Mouse (Mus musculus): ENCODE results near the gene Chtf18. TPM values are rescaled to one million over a fixed set of nuclear protein-coding genes. Genes with fewer than 3 reads are reported as not detected.

Chtf18 gene
- polyA plus RNA-seq, 1 experiment = 36.7 TPM

DNA sequence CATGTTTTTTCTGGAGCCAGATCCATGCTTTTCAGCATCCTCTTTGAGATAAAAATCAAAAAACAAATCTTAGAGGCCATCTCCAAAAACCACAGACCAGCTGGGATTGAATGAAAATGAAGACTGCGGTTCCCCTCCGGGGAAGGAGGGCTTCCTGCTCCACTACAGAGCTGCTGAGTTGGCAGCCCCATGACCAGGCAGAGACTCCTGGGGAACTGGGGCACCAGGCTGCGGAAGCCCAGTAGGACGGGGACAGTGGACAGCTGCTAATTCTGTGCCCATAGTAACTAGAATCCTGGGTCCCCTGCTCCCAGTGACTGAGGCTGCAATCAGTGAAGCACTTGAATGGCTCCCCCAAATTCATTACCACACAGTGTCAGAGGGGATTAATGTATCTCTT is 45.6 kb downstream of the Chtf18 start:
- TF ChIP-seq CTCF (IDR thresholded peaks at IDR 0.05; ENCODE audit: borderline replicate concordance, control insufficient read depth, extremely low read depth, insufficient read depth, low read length, poor library complexity) (no peak), POLR2A (IDR thresholded peaks at IDR 0.05; ENCODE audit: control insufficient read depth, extremely low read depth, insufficient read depth, low read length, poor library complexity) (no peak)

DNA sequence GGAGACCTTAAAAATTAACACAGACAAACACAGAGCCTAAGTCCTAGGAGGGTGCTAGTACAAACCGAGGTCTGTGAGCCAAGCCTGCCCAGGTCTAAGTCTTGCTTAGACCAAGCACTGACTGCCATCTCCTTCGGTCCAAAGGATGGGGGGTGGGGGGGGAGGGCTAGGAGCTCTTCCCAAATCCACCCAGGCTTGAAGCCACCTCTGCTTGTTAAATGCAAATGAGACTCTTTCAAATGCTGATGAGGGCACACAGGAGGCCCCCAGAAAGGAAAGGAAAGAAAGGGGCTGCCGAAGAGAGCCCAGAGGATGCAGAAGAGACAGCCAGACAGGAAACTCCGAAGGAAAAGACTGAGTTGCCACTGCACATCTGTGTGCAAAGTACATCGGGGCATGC is 47.4 kb downstream of the Chtf18 start:
- Histone ChIP-seq H3K27me3 (ENCODE audit: control insufficient read depth, insufficient read depth, low read length) (no peaks in the 10 kb centered on the region), H3K4me3 (ENCODE audit: control insufficient read depth, insufficient read depth, low read length) (no peak overlapping the region), H3K4me1 (replicated peaks; ENCODE audit: control insufficient read depth, insufficient read depth, low read length) (no peaks in the 10 kb centered on the region), H3K27ac (ENCODE audit: control insufficient read depth, insufficient read depth, low read length) (no peak overlapping the region), H3K36me3 (ENCODE audit: control insufficient read depth, insufficient read depth, low read length) (no peaks in the 10 kb centered on the region)
- TF ChIP-seq CTCF (IDR thresholded peaks at IDR 0.05; ENCODE audit: borderline replicate concordance, control insufficient read depth, extremely low read depth, insufficient read depth, low read length, poor library complexity) (no peak), POLR2A (IDR thresholded peaks at IDR 0.05; ENCODE audit: control insufficient read depth, extremely low read depth, insufficient read depth, low read length, poor library complexity) (no peak)
- no peak for DNase-seq
- WGBS = 16% methylated on average over 5 of the region's 5 CpGs

More for the DNA sequence above, 45.6 kb downstream of the Chtf18 start:
- Histone ChIP-seq H3K4me1 (replicated peaks; ENCODE audit: control insufficient read depth, insufficient read depth, low read length) (no peaks in the 10 kb centered on the region), H3K27ac (ENCODE audit: control insufficient read depth, insufficient read depth, low read length) (no peak overlapping the region), H3K36me3 (ENCODE audit: control insufficient read depth, insufficient read depth, low read length) (no peaks in the 10 kb centered on the region), H3K4me3 (ENCODE audit: control insufficient read depth, insufficient read depth, low read length) (no peak overlapping the region), H3K27me3 (ENCODE audit: control insufficient read depth, insufficient read depth, low read length) (no peaks in the 10 kb centered on the region)
- no peak for DNase-seq
- WGBS = 37% methylated on average over 4 of the region's 4 CpGs

DNA sequence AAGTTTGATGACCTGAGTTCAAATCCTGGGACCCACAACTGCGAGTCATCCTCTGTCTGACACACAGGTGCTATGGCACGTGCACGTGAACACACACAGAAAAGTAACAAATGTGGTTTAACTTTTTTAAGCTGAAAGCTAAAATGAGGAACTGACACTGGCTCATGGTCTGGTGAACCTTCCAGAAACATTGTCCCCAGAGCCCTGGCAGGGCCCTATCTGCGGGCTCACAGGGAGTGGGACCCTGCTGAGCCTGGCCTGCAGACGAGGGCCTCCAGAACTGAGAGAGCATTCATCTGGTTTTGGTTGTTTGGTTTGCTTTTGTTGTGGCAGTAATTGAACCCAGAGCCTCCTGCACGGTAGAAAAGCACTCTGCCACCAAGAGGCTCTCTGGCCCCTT is 49.2 kb downstream of the Chtf18 start:
- Histone ChIP-seq H3K36me3 (ENCODE audit: control insufficient read depth, insufficient read depth, low read length) (no peaks in the 10 kb centered on the region), H3K27me3 (ENCODE audit: control insufficient read depth, insufficient read depth, low read length) (no peaks in the 10 kb centered on the region), H3K4me1 (replicated peaks; ENCODE audit: control insufficient read depth, insufficient read depth, low read length) (no peaks in the 10 kb centered on the region), H3K27ac (ENCODE audit: control insufficient read depth, insufficient read depth, low read length) (no peak overlapping the region), H3K4me3 (ENCODE audit: control insufficient read depth, insufficient read depth, low read length) (no peak overlapping the region)
- WGBS = 16% methylated on average over 6 of the region's 6 CpGs
- no peak for DNase-seq
- TF ChIP-seq POLR2A (IDR thresholded peaks at IDR 0.05; ENCODE audit: control insufficient read depth, extremely low read depth, insufficient read depth, low read length, poor library complexity) (no peak), CTCF (IDR thresholded peaks at IDR 0.05; ENCODE audit: borderline replicate concordance, control insufficient read depth, extremely low read depth, insufficient read depth, low read length, poor library complexity) (no peak)

DNA sequence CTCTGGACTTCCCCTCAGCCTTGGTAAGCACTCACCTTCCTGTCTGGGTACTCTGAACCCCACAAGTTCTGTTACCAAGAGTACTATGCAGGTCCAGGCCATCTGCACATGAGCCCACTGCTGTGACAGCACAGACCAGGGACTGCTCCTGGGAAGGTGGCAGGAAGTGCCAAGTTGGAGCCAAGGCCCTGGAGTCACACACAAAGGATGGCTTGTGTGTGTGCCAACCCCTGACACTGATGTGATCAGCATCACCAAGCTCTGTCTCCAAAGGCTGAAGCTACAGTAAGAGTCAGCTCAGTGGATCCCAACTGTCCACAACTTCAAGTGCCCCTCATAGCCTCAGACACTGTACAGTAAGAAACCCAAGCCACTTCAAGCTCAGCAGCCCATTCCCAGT is 54.2 kb downstream of the Chtf18 start:
- Histone ChIP-seq H3K27ac (ENCODE audit: control insufficient read depth, insufficient read depth, low read length) (no peak overlapping the region), H3K36me3 (ENCODE audit: control insufficient read depth, insufficient read depth, low read length) (no peaks in the 10 kb centered on the region), H3K27me3 (ENCODE audit: control insufficient read depth, insufficient read depth, low read length) (no peaks in the 10 kb centered on the region), H3K4me3 (ENCODE audit: control insufficient read depth, insufficient read depth, low read length) (no peak overlapping the region), H3K4me1 (replicated peaks; ENCODE audit: control insufficient read depth, insufficient read depth, low read length) (no peaks in the 10 kb centered on the region)
- DNase-seq = no peak
- TF ChIP-seq POLR2A (IDR thresholded peaks at IDR 0.05; ENCODE audit: control insufficient read depth, extremely low read depth, insufficient read depth, low read length, poor library complexity) (no peak), CTCF (IDR thresholded peaks at IDR 0.05; ENCODE audit: borderline replicate concordance, control insufficient read depth, extremely low read depth, insufficient read depth, low read length, poor library complexity) (no peak)

Other genes starting within 250 kb of the Chtf18 start
- gene Sstr5, start 230.1 kb downstream of the Chtf18 start, polyA plus RNA-seq (2012; rRNA removed) = not detected in 2 replicates
- 0.94 and 1.0 TPM in 2 replicates for gene Sox8, start 156.7 kb downstream of the Chtf18 start, polyA plus RNA-seq (2012; rRNA removed)
- gene Lmf1, start 148.3 kb downstream of the Chtf18 start, polyA plus RNA-seq (2012; rRNA removed) = 25.2 and 25.8 TPM in 2 replicates
- 0.54 and 1.2 TPM in 2 replicates for gene Gng13, start 10.2 kb downstream of the Chtf18 start, polyA plus RNA-seq (2012; rRNA removed)
- gene Rpusd1, start 251 bp upstream of the Chtf18 start, polyA plus RNA-seq (2012; rRNA removed) = 68.6 and 69.2 TPM in 2 replicates
- 0.68 and 0.69 TPM in 2 replicates for gene Mslnl, start 8.6 kb upstream of the Chtf18 start, polyA plus RNA-seq (2012; rRNA removed)
- gene Msln, start 27.0 kb upstream of the Chtf18 start, polyA plus RNA-seq (2012; rRNA removed) = 16.4 and 23.6 TPM in 2 replicates
- 29.1 and 33.5 TPM in 2 replicates for gene Narfl, start 46.4 kb upstream of the Chtf18 start, polyA plus RNA-seq (2012; rRNA removed)
- 73.9 and 80.3 TPM in 2 replicates for gene Haghl, start 58.3 kb upstream of the Chtf18 start, polyA plus RNA-seq (2012; rRNA removed)
- 0.27 and 0.48 TPM in 2 replicates for gene Ccdc78, start 59.2 kb upstream of the Chtf18 start, polyA plus RNA-seq (2012; rRNA removed)
- 141 and 162 TPM in 2 replicates for gene Fam173a, start 65.5 kb upstream of the Chtf18 start, polyA plus RNA-seq (2012; rRNA removed)
- 1.1 TPM in 1 of 2 replicates, not detected in the other for gene AC134908.4, start 68.2 kb upstream of the Chtf18 start, polyA plus RNA-seq (2012; rRNA removed)
- 171 and 243 TPM in 2 replicates for gene Metrn, start 69.7 kb upstream of the Chtf18 start, polyA plus RNA-seq (2012; rRNA removed)
- 0.59 and 0.61 TPM in 2 replicates for gene Fbxl16, start 81.7 kb upstream of the Chtf18 start, polyA plus RNA-seq (2012; rRNA removed)
- 86.3 and 89.1 TPM in 2 replicates for gene Wdr24, start 96.2 kb upstream of the Chtf18 start, polyA plus RNA-seq (2012; rRNA removed)
- 78.1 and 83.2 TPM in 2 replicates for gene Jmjd8, start 101.4 kb upstream of the Chtf18 start, polyA plus RNA-seq (2012; rRNA removed)
- 162 and 190 TPM in 2 replicates for gene Stub1, start 106.0 kb upstream of the Chtf18 start, polyA plus RNA-seq (2012; rRNA removed)
- 20.6 and 29.2 TPM in 2 replicates for gene Rhbdl1, start 109.9 kb upstream of the Chtf18 start, polyA plus RNA-seq (2012; rRNA removed)
- 125 and 126 TPM in 2 replicates for gene Gm20683, start 114.3 kb upstream of the Chtf18 start, polyA plus RNA-seq (2012; rRNA removed)
- 192 and 206 TPM in 2 replicates for gene Rhot2, start 117.4 kb upstream of the Chtf18 start, polyA plus RNA-seq (2012; rRNA removed)
- 107 and 133 TPM in 2 replicates for gene Wdr90, start 134.1 kb upstream of the Chtf18 start, polyA plus RNA-seq (2012; rRNA removed)
- gene Mcrip2, start 141.3 kb upstream of the Chtf18 start, polyA plus RNA-seq (2012; rRNA removed) = 52.1 and 54.6 TPM in 2 replicates
- gene Mettl26, start 147.7 kb upstream of the Chtf18 start, polyA plus RNA-seq (2012; rRNA removed) = 77.3 and 82.3 TPM in 2 replicates
- 2.9 and 3.7 TPM in 2 replicates for gene Wfikkn1, start 153.4 kb upstream of the Chtf18 start, polyA plus RNA-seq (2012; rRNA removed)
- gene Rab40c, start 192.3 kb upstream of the Chtf18 start, polyA plus RNA-seq (2012; rRNA removed) = 43.5 and 57.6 TPM in 2 replicates
- 133 and 134 TPM in 2 replicates for gene Pigq, start 217.5 kb upstream of the Chtf18 start, polyA plus RNA-seq (2012; rRNA removed)
- gene Nhlrc4, start 217.5 kb upstream of the Chtf18 start, polyA plus RNA-seq (2012; rRNA removed) = 0.51 and 0.62 TPM in 2 replicates
- 0.06 and 0.19 TPM in 2 replicates for gene A930017K11Rik, start 225.1 kb upstream of the Chtf18 start, polyA plus RNA-seq (2012; rRNA removed)

Data from thymus, adult 2 months (tissue).